Mouse (Mus musculus): ENCODE data around the gene Robo3.

- TF ChIP-seq CTCF (IDR thresholded peaks at IDR 0.05; ENCODE audit: low read depth) (no peak), EP300 (optimal IDR thresholded peaks at IDR 0.05) (no peak)
These were observed 41.9 kb upstream of the Robo3 start for GRCm38 (mm10) chr9:37474923-37475322.

All from stomach, postnatal 0 days (tissue).